Mouse (Mus musculus): ENCODE measurements around the gene 4930548H24Rik. TPM values are rescaled to one million over a fixed set of nuclear protein-coding genes. Genes with fewer than 3 reads are reported as not detected.
A peak's percentile ranks its signal among the peaks of the same experiment; 100 is the strongest.
"Not testable (repeated sequence)": the region's sequence is repeated elsewhere in the genome, so short reads cannot be mapped to it uniquely, and the experiment has no call there.

Gene 4930548H24Rik
- polyA plus RNA-seq, 1 experiment, result 0.04 TPM

DNA sequence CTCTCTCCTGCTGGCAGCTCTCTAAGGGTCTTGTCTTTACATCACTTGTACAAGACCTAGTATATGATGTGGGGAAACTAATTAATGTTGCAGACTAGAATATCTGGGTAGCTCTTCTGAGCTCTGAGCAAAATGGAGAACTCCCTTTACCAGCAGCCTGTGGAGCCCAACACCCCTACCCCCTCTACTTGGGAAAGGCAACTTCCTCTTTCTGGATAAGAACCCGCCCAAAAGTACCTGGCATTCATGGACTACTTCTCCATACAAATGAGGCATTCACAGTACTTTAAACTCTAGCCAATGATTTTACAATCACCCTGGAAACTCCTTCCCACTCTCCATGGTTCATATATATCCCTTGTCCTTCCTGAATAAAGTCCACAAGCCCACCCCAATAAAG, 26.9 kb downstream of the 4930548H24Rik start:
- H3K36me3 ChIP-seq (ENCODE audit: control insufficient read depth, insufficient read depth, low read length), result peaks cover 39% of the 10 kb centered on the region
- H3K27ac ChIP-seq (ENCODE audit: insufficient read depth, low read depth, low read length), result no peak overlapping the region
- H3K4me1 ChIP-seq (ENCODE audit: control insufficient read depth, insufficient read depth, insufficient read length, low read length), result no peaks in the 10 kb centered on the region
- H3K27me3 ChIP-seq (ENCODE audit: control insufficient read depth, insufficient read depth, low read length), result no peaks in the 10 kb centered on the region
- no peak overlapping the region for H3K4me3 ChIP-seq (ENCODE audit: low read depth, low read length)
- whole genome bisulfite sequencing, result 31% methylated on average over 1 of the region's 1 CpGs
- TF ChIP-seq POLR2A (IDR thresholded peaks at IDR 0.05; ENCODE audit: low read depth, low read length) (no peak), CTCF (IDR thresholded peaks at IDR 0.05; ENCODE audit: extremely low read depth, insufficient read length, insufficient replicate concordance, low read depth, low read length) (no peak)

DNA sequence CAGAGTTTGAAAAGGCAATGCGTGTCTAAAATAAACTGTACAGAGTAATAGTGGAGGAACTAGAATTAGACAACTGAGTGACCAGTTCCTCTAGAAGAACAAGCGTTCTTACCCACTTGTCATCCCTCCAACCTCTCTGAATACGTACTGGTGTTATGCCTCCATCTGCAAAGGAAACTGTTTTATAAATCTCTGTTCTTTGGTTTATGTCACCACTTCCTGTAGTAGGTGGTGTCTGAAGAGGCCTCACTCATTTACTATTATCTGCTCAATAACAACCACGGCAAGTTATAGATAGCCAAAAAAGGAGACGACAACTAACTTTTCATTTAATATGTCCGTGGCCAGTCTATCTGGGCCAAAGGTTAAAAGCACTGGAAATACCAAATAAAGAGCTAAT, 35.0 kb downstream of the 4930548H24Rik start:
- no peaks in the 10 kb centered on the region for H3K27me3 ChIP-seq (ENCODE audit: control insufficient read depth, insufficient read depth, low read length)
- TF ChIP-seq POLR2A (IDR thresholded peaks at IDR 0.05; ENCODE audit: low read depth, low read length) (no peak), CTCF (IDR thresholded peaks at IDR 0.05; ENCODE audit: extremely low read depth, insufficient read length, insufficient replicate concordance, low read depth, low read length) (no peak)
- 85% methylated on average over 6 of the region's 6 CpGs for WGBS
- H3K4me1 ChIP-seq (ENCODE audit: control insufficient read depth, insufficient read depth, insufficient read length, low read length), result no peaks in the 10 kb centered on the region
- no peak overlapping the region for H3K27ac ChIP-seq (ENCODE audit: insufficient read depth, low read depth, low read length)
- H3K36me3 ChIP-seq (ENCODE audit: control insufficient read depth, insufficient read depth, low read length), result peaks cover 42% of the 10 kb centered on the region
- no peak overlapping the region for H3K4me3 ChIP-seq (ENCODE audit: low read depth, low read length)

DNA sequence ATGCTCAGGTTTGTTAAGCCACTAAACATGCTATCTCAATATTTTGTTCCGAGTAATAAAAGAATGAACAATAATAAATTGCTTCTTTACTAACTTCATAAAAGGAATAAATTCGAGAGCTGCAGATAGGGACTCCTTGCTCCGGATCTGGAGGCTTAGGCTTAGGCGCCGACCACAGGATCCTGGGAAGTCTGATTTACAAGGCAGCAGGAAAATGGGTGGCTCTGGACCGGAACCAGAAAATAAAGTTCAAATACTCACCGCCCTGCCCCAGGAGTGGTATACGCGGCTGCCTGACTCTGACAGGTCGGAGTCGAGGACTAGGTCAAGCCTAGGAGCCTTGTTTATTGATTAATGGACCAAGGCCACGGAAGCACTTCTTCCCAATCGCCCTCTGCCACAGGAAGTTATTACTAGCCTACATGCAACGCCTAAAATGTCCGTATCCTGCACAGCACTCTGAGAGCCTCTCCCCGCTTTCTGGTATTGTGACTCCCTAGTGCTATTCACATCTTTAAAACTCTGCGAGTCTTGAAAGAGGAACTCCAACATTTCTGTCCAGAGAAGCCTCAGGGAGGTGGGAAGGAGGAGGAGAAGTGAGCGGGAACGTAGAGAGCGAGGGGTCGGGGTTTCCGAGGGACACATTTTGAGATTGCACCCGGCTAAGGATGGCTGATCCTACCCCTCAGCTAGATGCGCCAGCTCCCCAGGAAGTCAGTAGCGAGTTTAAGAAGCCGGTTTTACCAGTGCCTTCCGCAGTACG, 41.0 kb downstream of the 4930548H24Rik start, which contains the start of gene Slc4a1ap:
Gene Slc4a1ap (plus strand): TSS at position 642 of the 763 bp plus-strand sequence.
- peaks cover 2% of the 10 kb centered on the region; the same call in 1 of the 2 replicates for H3K4me1 ChIP-seq (ENCODE audit: control insufficient read depth, insufficient read depth, insufficient read length, low read length)
- WGBS, result under 1% methylated on average over 28 of the region's 28 CpGs
- TF ChIP-seq CTCF (IDR thresholded peaks at IDR 0.05; ENCODE audit: extremely low read depth, insufficient read length, insufficient replicate concordance, low read depth, low read length), result no peak
- TF ChIP-seq POLR2A (IDR thresholded peaks at IDR 0.05; ENCODE audit: low read depth, low read length), result peak; percentile 33; the same call in 1 of the 2 replicates
- H3K27ac ChIP-seq (ENCODE audit: insufficient read depth, low read depth, low read length), result 0 out of 2 replicates have a peak within 1 kb of the TSS, but pooled peaks have one; percentile 18
- peak within 1 kb of the TSS; percentile 89 for H3K4me3 ChIP-seq (ENCODE audit: low read depth, low read length)
- H3K36me3 ChIP-seq (ENCODE audit: control insufficient read depth, insufficient read depth, low read length), result peaks cover 23% of the 10 kb centered on the region
- no peaks in the 10 kb centered on the region for H3K27me3 ChIP-seq (ENCODE audit: control insufficient read depth, insufficient read depth, low read length)

DNA sequence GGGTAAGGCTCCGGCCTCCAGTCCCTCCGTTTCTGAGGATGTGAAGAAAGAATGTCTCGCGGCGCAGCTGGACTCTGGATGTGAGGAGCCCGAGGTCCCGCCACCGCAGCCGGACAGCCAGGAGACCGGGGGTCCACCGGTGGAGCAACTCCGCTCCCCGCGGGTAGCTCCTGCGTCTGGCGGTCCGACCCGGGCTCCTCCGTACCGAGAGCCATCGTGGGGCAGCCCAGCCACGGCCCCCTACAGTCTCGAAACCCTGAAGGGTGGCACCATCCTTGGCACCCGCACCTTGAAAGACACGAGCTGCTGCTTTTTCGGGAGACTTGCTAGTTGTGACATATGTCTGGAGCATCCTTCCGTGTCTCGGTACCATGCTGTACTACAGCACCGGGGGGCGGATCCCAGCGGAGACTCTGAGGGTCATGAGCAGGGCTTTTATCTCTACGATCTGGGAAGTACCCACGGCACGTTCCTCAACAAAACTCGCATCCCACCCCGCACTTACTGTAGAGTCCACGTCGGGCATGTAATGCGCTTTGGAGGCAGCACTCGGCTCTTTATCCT, 41.7 kb downstream of the 4930548H24Rik start:
- H3K4me3 ChIP-seq (ENCODE audit: low read depth, low read length), result peak overlapping the region; percentile 89
- TF ChIP-seq POLR2A (IDR thresholded peaks at IDR 0.05; ENCODE audit: low read depth, low read length) (no peak), CTCF (IDR thresholded peaks at IDR 0.05; ENCODE audit: extremely low read depth, insufficient read length, insufficient replicate concordance, low read depth, low read length) (no peak)
- no peak overlapping the region for H3K27ac ChIP-seq (ENCODE audit: insufficient read depth, low read depth, low read length)

DNA sequence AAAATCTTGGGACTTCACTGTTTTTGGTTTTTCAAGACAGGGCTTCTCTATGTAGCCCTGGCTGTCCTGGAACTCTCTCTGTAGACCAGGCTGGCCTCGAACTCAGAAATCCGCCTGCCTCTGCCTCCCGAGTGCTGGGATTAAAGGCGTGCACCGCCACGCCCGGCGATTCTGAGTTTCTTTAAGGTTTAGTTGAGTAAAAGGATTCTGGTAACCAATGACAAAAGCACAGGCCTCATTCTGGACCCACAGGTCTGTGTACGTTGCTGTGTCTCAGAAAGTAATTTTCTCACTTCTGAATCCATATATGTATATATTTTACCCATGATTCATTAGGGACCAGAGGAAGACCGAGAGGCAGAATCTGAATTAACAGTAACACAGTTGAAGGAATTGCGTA, 42.2 kb downstream of the 4930548H24Rik start, which contains the start of gene Supt7l:
Gene Supt7l (minus strand): TSS at position 101 of the 400 bp plus-strand sequence.
- Histone ChIP-seq H3K4me3 (ENCODE audit: low read depth, low read length) (peak within 1 kb of the TSS; percentile 89), H3K27ac (ENCODE audit: insufficient read depth, low read depth, low read length) (0 out of 2 replicates have a peak within 1 kb of the TSS, but pooled peaks have one; percentile 18), H3K36me3 (ENCODE audit: control insufficient read depth, insufficient read depth, low read length) (peaks cover 30% of the 10 kb centered on the region)
- not testable (repeated sequence) for H3K27me3 ChIP-seq (ENCODE audit: control insufficient read depth, insufficient read depth, low read length); H3K4me1 ChIP-seq (ENCODE audit: control insufficient read depth, insufficient read depth, insufficient read length, low read length)
- WGBS, result 68% methylated on average over 11 of the region's 11 CpGs

More for the DNA sequence above, 41.7 kb downstream of the 4930548H24Rik start:
- Histone ChIP-seq H3K27me3 (ENCODE audit: control insufficient read depth, insufficient read depth, low read length) (no peaks in the 10 kb centered on the region), H3K4me1 (ENCODE audit: control insufficient read depth, insufficient read depth, insufficient read length, low read length) (peaks cover 2% of the 10 kb centered on the region; the same call in 1 of the 2 replicates), H3K36me3 (ENCODE audit: control insufficient read depth, insufficient read depth, low read length) (peaks cover 28% of the 10 kb centered on the region)
- 2% methylated on average over 40 of the region's 40 CpGs for WGBS

DNA sequence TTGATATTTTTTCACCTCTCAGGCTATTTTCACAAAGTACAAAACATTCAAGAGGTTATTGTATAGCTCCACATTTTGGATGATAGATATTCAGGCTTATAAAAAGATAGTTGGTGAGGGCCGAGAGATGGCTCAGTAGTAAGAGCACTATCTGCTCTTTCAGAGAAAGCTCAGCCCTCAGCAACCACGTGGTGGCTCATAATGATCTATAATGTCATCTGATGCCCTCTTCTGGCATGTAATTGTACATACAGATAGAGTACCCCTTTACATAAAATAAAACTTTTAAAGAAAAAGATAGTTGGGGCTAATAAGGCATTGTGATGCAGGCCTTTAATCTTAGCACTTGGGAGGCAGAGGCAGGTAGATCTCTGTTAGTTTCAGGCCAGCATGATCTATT, 43.0 kb downstream of the 4930548H24Rik start:
- Histone ChIP-seq H3K36me3 (ENCODE audit: control insufficient read depth, insufficient read depth, low read length) (peaks cover 34% of the 10 kb centered on the region), H3K4me1 (ENCODE audit: control insufficient read depth, insufficient read depth, insufficient read length, low read length) (peaks cover 2% of the 10 kb centered on the region; the same call in 1 of the 2 replicates), H3K27me3 (ENCODE audit: control insufficient read depth, insufficient read depth, low read length) (no peaks in the 10 kb centered on the region), H3K4me3 (ENCODE audit: low read depth, low read length) (no peak overlapping the region), H3K27ac (ENCODE audit: insufficient read depth, low read depth, low read length) (no peak overlapping the region)
- 39% methylated on average over 2 of the region's 2 CpGs for WGBS
- TF ChIP-seq POLR2A (IDR thresholded peaks at IDR 0.05; ENCODE audit: low read depth, low read length) (no peak), CTCF (IDR thresholded peaks at IDR 0.05; ENCODE audit: extremely low read depth, insufficient read length, insufficient replicate concordance, low read depth, low read length) (no peak)

DNA sequence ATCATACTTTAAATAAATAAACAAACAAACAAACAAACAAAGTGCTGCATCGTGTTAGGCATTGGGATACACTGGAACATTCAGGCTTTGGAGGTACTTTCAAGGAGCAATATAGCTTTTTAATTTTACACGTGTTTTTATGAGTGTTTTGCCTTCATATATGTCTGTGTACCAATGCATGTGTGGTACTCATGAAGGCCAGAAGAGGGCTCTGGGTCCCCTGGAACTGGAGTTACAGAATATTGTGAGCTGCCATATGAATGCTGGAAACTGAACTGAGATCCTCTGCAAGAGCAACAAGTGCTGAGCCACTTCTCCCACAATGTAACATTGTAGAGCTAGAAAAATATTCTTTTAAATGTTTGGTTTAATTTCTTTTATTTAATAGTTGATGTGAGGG, 49.7 kb downstream of the 4930548H24Rik start:
- Histone ChIP-seq H3K27ac (ENCODE audit: insufficient read depth, low read depth, low read length) (no peak overlapping the region), H3K4me3 (ENCODE audit: low read depth, low read length) (no peak overlapping the region), H3K4me1 (ENCODE audit: control insufficient read depth, insufficient read depth, insufficient read length, low read length) (no peaks in the 10 kb centered on the region), H3K36me3 (ENCODE audit: control insufficient read depth, insufficient read depth, low read length) (peaks cover 67% of the 10 kb centered on the region), H3K27me3 (ENCODE audit: control insufficient read depth, insufficient read depth, low read length) (no peaks in the 10 kb centered on the region)
- 88% methylated on average over 2 of the region's 2 CpGs for WGBS
- TF ChIP-seq CTCF (IDR thresholded peaks at IDR 0.05; ENCODE audit: extremely low read depth, insufficient read length, insufficient replicate concordance, low read depth, low read length) (no peak), POLR2A (IDR thresholded peaks at IDR 0.05; ENCODE audit: low read depth, low read length) (no peak)

Other genes with a start within 250 kb of the 4930548H24Rik start
- 98.0 and 232 TPM in 2 replicates for gene Nrbp1, start 244.9 kb upstream of the 4930548H24Rik start, polyA plus RNA-seq (2012; rRNA removed)
- gene Gm9970, start 244.5 kb upstream of the 4930548H24Rik start, polyA plus RNA-seq (2012; rRNA removed), result 0.82 TPM in 1 of 2 replicates, not detected in the other
- gene Krtcap3, start 234.0 kb upstream of the 4930548H24Rik start, polyA plus RNA-seq (2012; rRNA removed), result 122 and 205 TPM in 2 replicates
- 18.1 and 20.9 TPM in 2 replicates for gene Ift172, start 194.6 kb upstream of the 4930548H24Rik start, polyA plus RNA-seq (2012; rRNA removed)
- 1.7 and 1.8 TPM in 2 replicates for gene Fndc4, start 189.7 kb upstream of the 4930548H24Rik start, polyA plus RNA-seq (2012; rRNA removed)
- gene Gckr, start 188.3 kb upstream of the 4930548H24Rik start, polyA plus RNA-seq (2012; rRNA removed), result 0.05 TPM in 1 of 2 replicates, not detected in the other
- 2.4 and 4.1 TPM in 2 replicates for gene Zfp512, start 33.3 kb upstream of the 4930548H24Rik start, polyA plus RNA-seq (2012; rRNA removed)
- 1.9 and 3.1 TPM in 2 replicates for gene Gpn1, start 9.0 kb downstream of the 4930548H24Rik start, polyA plus RNA-seq (2012; rRNA removed)
- 3.7 and 8.7 TPM in 2 replicates for gene Slc4a1ap, start 41.3 kb downstream of the 4930548H24Rik start, polyA plus RNA-seq (2012; rRNA removed)
- gene Supt7l, start 42.1 kb downstream of the 4930548H24Rik start, polyA plus RNA-seq (2012; rRNA removed), result 4.2 and 6.8 TPM in 2 replicates
- 4.3 and 7.9 TPM in 2 replicates for gene Mrpl33, start 111.2 kb downstream of the 4930548H24Rik start, polyA plus RNA-seq (2012; rRNA removed)
- gene Rbks, start 211.9 kb downstream of the 4930548H24Rik start, polyA plus RNA-seq (2012; rRNA removed), result 8.7 and 15.5 TPM in 2 replicates
- gene Babam2, start 211.9 kb downstream of the 4930548H24Rik start, polyA plus RNA-seq (2012; rRNA removed), result 7.7 and 18.4 TPM in 2 replicates

Data from small intestine, adult 2 months (tissue).